Mouse (Mus musculus) heart, embryonic 11.5 days (tissue): ENCODE results near the gene Il1rn. TPM values are rescaled to one million over a fixed set of nuclear protein-coding genes. Genes with fewer than 3 reads are reported as not detected.

Source experiments
- ATAC-seq: fragments of 200-750 bp; cut with Nextera tagmentation; replicated peaks from 2 replicates; pipeline ENCODE4 v1.8.0; 2017; ENCODE audit warnings: moderate library complexity; ENCODE audit not compliant: insufficient number of reproducible peaks, low FRiP score, low TSS enrichment
- H3K27ac ChIP-seq: fragments of 300-500 bp; sonication (generic); 2 replicates; pipeline ENCODE4 v1.5.1; 2014; ENCODE audit warnings: mild to moderate bottlenecking, low read depth, low read length
- H3K27me3 ChIP-seq: fragments of 300-500 bp; sonication (generic); 2 replicates; pipeline ENCODE4 v1.6.1; 2014; ENCODE audit warnings: mild to moderate bottlenecking, low read length, mixed read lengths; ENCODE audit not compliant: control insufficient read depth, insufficient read depth
- H3K36me3 ChIP-seq: fragments of 300-500 bp; sonication (generic); 2 replicates; pipeline ENCODE4 v1.6.1; 2014; ENCODE audit warnings: mild to moderate bottlenecking, low read length, moderate library complexity, mixed read lengths; ENCODE audit not compliant: control insufficient read depth, insufficient read depth
- H3K4me1 ChIP-seq: fragments of 300-500 bp; sonication (generic); 2 replicates; pipeline ENCODE4 v1.6.1; 2014; ENCODE audit warnings: low read length; ENCODE audit not compliant: control insufficient read depth, insufficient read depth
- H3K4me2 ChIP-seq: fragments of 300-500 bp; sonication (generic); 2 replicates; pipeline ENCODE4 v1.6.1; 2014; ENCODE audit warnings: mild to moderate bottlenecking, moderate library complexity
- H3K4me3 ChIP-seq: fragments of 300-500 bp; sonication (generic); 2 replicates; pipeline ENCODE4 v1.5.1; 2014; ENCODE audit warnings: low read depth, low read length
- H3K9ac ChIP-seq: fragments of 300-500 bp; sonication (generic); 2 replicates; pipeline ENCODE4 v1.6.1; 2014; ENCODE audit warnings: mild to moderate bottlenecking, low read depth, low read length, moderate library complexity
- H3K9me3 ChIP-seq: fragments of 300-500 bp; sonication (generic); replicated peaks from 2 replicates; pipeline ENCODE4 v1.6.1; 2016; ENCODE audit warnings: low read length; ENCODE audit not compliant: control insufficient read depth
- WGBS: fragments of 180-500 bp; shearing (Covaris S2); extraction: QIAGEN DNeasy Blood & Tissue Kit; methylation state at CpG from one replicate; pipeline ENCODE4 v1.1.7; 2014; ENCODE audit not compliant: insufficient replicate concordance; 5-methylcytosine and 5-hydroxymethylcytosine counted together
- polyA plus RNA-seq: library from polyadenylated mRNA; unstranded; fragments of >200 nt; fragmentation: Nextera tagmentation; extraction: Ambion mirVana; gene quantifications from 2 replicates; pipeline ENCODE4 v1.2.1, GENCODE M21; 2014

Gene Il1rn
- polyA plus RNA-seq, 1 experiment from 2014 or later: not detected

DNA sequence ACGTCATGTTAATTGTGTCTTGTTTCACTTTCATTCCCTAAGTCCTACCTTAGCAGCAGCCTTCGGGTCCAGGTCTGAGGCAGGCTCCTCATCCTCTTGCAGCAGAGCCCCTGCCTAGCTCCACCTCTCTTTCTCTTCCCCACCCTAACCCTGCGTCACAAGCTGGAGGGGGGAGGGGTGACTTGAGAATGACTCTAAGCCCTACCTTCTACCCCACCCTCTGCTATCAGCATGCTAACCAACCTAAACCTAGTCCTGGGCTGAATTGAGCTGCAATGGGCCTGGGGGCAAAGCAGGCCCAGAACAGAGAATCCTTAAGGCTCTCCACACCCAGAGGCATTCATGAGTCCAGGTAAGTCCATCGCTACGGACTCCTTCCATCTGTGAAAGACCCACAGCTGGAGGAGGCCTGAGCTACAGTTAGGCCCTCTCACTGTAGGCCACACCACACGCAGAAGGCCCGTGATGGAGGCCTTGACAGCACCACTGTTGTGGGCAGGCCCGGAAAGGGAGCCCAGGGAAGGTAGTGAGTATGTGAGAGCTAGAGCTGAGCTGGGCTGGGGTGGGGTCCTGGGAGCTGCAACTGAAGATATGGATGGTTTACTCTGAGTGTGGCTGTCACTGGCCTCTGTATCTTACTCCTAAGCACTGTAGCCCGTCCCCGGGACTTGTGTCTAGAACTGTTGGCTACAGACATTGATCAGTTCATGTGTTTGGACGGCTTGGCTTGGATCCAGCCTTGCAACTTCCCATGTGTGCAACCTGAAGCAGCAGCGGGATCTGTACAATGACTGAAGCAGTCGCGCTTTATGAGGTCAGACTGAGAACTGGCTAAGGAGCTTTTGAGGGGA lies 48.7 kb downstream of the Il1rn start:
- no peak overlapping the region for H3K9ac ChIP-seq
- no peak overlapping the region for H3K27ac ChIP-seq
- no peaks in the 10 kb centered on the region for H3K9me3 ChIP-seq
- no peaks in the 10 kb centered on the region for H3K27me3 ChIP-seq
- no peaks in the 10 kb centered on the region for H3K36me3 ChIP-seq
- no peak overlapping the region for H3K4me3 ChIP-seq
- WGBS: 73% methylated on average over 14 of the region's 14 CpGs
- ATAC-seq: no peak
- H3K4me2 ChIP-seq: no peak overlapping the region
- no peaks in the 10 kb centered on the region for H3K4me1 ChIP-seq

DNA sequence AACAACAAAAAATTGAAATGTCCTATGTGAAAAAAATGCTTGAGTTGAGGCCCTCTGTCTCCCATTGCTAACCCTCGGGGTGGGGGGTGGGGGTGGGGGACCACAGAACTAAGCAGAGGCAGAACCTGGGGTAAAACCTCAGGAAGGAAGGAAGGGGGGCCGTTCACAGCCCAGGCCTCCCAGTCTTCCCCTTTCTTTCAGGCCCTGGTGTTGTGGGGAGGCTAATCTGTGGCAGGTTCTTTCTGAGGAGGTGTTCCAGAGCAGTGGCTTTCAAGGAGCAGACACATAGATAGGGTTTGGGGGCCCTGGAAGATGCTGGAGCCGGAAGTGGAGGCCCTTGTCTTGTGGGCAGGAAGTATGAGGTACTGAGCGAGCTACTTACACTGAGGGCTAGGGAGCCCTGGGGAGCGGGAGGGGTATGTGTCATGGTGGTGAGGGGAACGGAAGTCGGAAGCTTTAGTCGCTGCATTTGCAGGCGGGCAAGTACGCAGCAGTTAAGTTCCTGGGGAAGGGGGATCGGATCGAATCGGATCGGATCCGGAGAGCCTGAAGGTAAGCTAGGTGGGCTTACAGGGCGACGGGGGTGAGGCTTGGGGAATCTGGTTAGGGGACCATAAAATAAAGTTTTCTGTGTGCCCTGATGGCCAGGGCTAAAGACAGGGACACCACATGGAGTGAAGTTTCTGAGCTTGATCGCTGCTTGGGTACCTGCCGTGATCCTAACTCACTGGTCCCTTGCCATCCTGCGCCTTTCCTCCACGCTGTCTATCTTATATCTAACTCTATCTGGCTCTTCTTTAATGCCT lies 49.7 kb downstream of the Il1rn start:
- no peaks in the 10 kb centered on the region for H3K36me3 ChIP-seq
- WGBS: 73% methylated on average over 21 of the region's 21 CpGs
- H3K9me3 ChIP-seq: no peaks in the 10 kb centered on the region
- no peak overlapping the region for H3K27ac ChIP-seq
- no peak overlapping the region for H3K4me3 ChIP-seq
- no peaks in the 10 kb centered on the region for H3K4me1 ChIP-seq
- ATAC-seq: no peak
- H3K4me2 ChIP-seq: no peak overlapping the region
- no peaks in the 10 kb centered on the region for H3K27me3 ChIP-seq
- no peak overlapping the region for H3K9ac ChIP-seq

DNA sequence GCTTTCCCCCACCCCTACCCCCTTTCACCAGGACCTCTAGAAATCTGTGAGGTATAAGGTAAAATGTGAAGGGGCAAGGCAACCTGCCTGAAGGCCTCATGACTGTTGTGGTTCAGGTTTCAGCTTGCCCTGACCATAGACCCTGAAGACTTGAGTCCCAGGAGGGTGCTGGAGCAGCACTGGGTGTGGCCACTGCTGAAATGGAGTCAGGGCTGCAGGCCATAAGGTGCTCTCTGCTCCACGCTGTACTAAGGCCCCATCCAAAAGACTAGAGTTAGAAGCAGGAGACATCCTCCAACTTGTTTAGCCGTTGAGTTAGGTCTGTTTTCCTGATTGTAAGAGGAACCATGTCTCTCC lies 50.3 kb downstream of the Il1rn start:
- ATAC-seq: no peak
- 84% methylated on average over 2 of the region's 2 CpGs for WGBS
- Histone ChIP-seq H3K4me1 (no peaks in the 10 kb centered on the region), H3K9me3 (no peaks in the 10 kb centered on the region), H3K9ac (no peak overlapping the region), H3K27me3 (no peaks in the 10 kb centered on the region), H3K36me3 (no peaks in the 10 kb centered on the region), H3K4me3 (no peak overlapping the region), H3K4me2 (no peak overlapping the region), H3K27ac (no peak overlapping the region)

DNA sequence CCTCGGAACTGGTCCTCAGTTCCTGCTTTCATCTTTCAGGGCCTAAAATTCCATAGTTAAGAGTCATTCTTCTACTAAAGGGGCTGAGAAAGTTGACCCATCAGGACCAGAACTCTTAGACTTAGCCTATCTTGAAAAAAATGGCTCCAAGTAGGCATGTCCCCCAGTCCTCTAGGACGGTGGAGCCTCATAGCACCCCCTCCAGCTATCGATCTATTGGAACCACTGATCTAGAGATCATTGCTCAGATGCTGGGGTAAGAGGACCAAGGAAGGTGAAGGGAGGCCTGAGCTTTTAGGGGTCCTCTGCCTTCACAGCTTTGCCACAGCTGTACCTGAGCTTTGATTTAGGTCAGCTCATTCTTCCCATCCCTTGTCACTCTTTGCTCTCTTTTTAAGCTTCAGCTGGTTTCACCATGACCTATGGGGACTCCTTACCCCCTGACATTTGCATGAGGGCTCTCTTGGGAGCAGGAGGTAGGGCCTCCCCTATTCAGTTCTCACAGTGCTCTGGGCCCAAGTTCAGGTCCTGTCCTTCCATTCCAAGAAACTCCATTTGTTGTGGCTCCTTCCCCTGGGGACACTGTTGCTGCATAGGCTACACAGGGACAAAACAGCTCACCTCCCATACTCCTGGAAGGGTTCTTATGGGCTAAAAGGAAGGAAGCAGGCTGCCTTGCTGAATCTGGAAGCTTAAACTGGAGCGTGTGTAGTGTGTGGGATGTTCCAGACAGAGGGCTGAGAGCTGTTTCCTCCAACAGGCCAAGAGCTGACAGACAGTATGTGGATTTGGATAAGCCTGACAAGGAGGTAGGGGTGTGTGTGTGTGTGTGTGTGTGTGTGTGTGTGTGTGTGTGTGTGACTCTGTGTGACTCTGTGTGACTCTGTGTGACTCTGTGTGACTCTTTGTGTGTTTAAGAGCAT lies 51.0 kb downstream of the Il1rn start:
- Histone ChIP-seq H3K36me3 (no peaks in the 10 kb centered on the region), H3K27ac (no peak overlapping the region)
- no peak for ATAC-seq

DNA sequence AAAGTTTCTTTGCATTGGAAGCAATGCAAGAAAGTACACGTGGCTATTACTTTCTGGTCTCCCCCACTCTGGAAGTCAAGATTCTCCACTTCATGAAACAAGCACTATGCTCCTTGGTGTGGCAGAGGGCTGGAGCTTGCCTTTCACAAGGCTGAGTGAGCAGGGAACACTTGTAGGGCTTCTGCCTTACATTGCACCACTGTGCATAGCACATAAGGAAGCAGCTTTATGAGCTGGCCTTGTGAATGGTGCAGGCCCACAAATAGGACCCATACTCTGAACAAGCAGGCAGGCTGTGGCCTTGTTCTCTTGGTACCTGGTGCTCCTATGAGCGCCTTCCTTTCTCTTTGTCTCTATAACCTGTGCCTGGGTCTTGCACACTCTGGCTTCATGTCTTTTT lies 56.6 kb downstream of the Il1rn start:
- Histone ChIP-seq H3K36me3 (no peaks in the 10 kb centered on the region), H3K4me2 (no peak overlapping the region), H3K4me1 (no peaks in the 10 kb centered on the region), H3K27ac (no peak overlapping the region), H3K4me3 (no peak overlapping the region), H3K9ac (no peak overlapping the region), H3K9me3 (no peaks in the 10 kb centered on the region), H3K27me3 (no peaks in the 10 kb centered on the region)
- ATAC-seq: no peak
- WGBS: 76% methylated on average over 2 of the region's 2 CpGs

More for the DNA sequence above, 51.0 kb downstream of the Il1rn start:
- H3K4me3 ChIP-seq: no peak overlapping the region
- no peaks in the 10 kb centered on the region for H3K4me1 ChIP-seq
- WGBS: 78% methylated on average over 4 of the region's 4 CpGs
- no peak overlapping the region for H3K4me2 ChIP-seq
- H3K9ac ChIP-seq: no peak overlapping the region
- no peaks in the 10 kb centered on the region for H3K9me3 ChIP-seq
- H3K27me3 ChIP-seq: no peaks in the 10 kb centered on the region

DNA sequence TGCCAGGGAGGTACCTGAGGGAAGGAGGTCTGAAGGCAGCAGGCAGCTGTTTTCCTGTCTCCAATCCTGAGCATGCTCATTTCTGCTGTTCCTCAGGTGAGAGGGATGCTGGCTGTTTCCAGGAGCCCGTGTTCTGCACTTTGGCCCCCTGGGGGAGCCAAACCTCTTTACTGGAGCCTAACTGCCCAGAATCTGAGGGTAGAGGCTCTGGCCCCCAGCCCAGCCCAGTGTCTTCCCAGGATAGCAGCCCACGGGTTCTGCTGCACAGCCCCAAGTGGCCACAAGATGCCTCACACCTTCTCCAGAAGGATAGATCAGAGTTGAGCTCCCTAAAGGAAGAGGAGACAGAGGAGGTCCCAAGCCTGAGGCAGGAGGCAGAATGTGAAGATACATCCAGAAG lies 60.5 kb downstream of the Il1rn start:
- ATAC-seq: no peak
- WGBS: 12% methylated on average over 2 of the region's 2 CpGs
- no peaks in the 10 kb centered on the region for H3K9me3 ChIP-seq
- H3K9ac ChIP-seq: no peak overlapping the region
- H3K4me1 ChIP-seq: 0 out of 2 replicates have a peak, but pooled peaks cover 2% of the 10 kb centered on the region
- H3K4me3 ChIP-seq: no peak overlapping the region
- no peak overlapping the region for H3K4me2 ChIP-seq
- H3K27ac ChIP-seq: no peak overlapping the region
- no peaks in the 10 kb centered on the region for H3K27me3 ChIP-seq
- H3K36me3 ChIP-seq: no peaks in the 10 kb centered on the region

DNA sequence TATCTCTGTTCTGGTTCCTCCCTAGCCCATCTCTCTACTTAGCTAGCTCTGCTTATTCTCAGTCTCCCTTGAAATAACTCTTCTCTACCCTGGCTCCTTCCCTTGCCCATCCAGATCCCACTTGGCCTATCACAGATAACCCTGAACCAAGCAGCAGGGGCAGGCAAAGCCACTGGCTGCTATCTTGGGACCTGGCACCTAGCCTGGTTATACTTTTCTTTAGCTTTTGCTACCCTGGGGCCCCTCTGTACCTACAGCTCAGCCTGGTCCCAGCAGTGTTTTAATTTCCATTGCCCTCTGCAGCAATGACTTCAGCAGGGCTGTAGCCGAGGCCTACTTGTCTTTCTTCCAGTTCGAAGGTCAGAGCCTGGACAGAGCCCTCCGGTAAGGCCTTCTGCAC lies 64.1 kb downstream of the Il1rn start:
- Histone ChIP-seq H3K4me1 (0 out of 2 replicates have a peak, but pooled peaks cover 2% of the 10 kb centered on the region), H3K27ac (no peak overlapping the region), H3K27me3 (peaks cover 10% of the 10 kb centered on the region), H3K36me3 (no peaks in the 10 kb centered on the region), H3K9ac (no peak overlapping the region), H3K9me3 (no peaks in the 10 kb centered on the region), H3K4me2 (no peak overlapping the region), H3K4me3 (no peak overlapping the region)
- ATAC-seq: no peak
- 72% methylated on average over 3 of the region's 3 CpGs for WGBS
